Mouse (Mus musculus) adrenal gland, postnatal 36 days (tissue): Measurements from ENCODE around the gene Rpl10-ps3. TPM values are rescaled to one million over a fixed set of nuclear protein-coding genes. Genes with fewer than 3 reads are reported as not detected.

Source experiments
- DNase-seq, 2 experiments: peaks; one replicate each; pipeline ENCODE4 v3.0.0; 2021; ENCODE audit warnings: mixed read lengths in 1 of 2
- total RNA-seq, 2 experiments: library from RNA; stranded (reverse); gene quantifications; 2 replicates each; pipeline ENCODE4 v1.2.3; 2021

The Rpl10-ps3 gene
- total RNA-seq, 2 experiments from 2014 or later: 1,100 to 1,109 TPM

GRCm38 (mm10) chr9:50311036-50311545, 33.7 kb downstream of the Rpl10-ps3 start:
- no peak for DNase-seq

DNA sequence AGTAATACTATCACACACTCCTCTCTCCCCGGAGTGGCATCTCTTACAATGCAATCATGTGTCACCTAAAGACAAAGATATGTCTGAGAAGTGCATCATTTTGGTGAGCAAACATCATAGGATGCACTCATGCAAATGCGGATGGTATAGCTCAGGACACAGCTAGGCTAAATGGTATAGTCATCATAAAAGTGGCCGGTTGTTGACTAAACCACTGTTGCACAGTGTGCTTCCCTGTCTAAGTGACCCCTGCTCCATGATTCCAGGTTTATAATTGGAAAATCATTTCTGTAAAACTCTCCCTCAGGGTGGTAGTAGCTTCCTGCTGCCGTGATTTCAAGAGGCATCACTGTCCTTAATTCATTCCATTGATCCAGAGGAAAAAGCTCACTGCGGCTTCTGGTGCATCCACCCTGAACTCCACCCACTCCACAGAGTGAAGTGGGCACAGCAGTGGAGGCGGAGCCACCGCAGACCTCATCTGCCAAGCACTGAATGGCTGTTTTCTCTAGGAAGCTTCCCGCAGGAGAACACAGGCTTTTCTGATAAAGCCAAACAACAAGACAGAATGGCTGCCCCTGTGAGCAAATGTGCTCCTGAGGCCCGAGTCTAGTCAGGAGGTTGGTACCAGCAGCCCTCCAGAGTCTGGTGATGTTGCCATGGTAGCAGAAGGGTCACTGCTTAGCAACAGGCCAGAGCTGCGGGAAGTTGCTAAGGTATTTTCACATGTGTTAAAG, 38.9 kb downstream of the Rpl10-ps3 start:
- no peak for DNase-seq

GRCm38 (mm10) chr9:50305046-50305445, 39.7 kb downstream of the Rpl10-ps3 start:
- no peak for DNase-seq

GRCm38 (mm10) chr9:50304004-50304403, 40.8 kb downstream of the Rpl10-ps3 start:
- DNase-seq: no peak

DNA sequence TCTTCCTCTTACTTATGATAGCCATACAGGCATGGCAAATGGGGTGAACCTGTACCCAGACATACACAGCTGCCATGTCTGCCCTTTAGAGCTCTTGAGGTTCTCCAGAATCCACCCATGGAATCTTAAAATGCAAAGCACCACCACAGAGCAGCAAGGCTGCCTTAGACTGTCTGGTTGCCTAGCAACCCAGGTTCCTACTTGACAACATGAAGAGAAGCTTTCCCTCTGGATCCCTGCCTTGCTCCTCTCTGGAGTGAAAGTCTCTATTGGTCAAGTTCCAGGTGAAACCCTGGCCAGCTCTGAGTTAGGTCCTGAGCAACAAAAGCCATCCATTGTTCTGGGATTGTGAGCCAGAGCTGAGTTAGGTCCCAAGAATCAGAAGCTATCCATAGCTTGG, 43.0 kb downstream of the Rpl10-ps3 start:
- DNase-seq: no peak

DNA sequence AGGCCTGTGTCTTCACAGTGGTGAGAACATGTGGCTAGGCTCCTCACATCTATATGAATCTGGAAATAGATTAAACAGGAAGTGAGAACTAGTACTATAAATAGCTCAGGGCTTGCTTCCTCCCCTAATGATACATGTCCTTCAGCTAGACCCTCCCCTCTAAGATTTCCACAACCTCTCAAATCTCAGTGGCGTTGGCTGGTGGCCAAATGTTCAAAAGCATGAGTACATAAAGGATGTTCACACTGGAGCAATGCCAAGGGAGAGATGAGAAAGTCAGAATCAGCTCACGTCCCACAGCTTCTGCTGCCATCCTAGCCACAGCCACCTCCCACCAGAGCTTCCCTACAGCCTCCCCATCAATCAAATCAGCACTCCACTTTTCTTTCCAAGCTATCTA, 46.4 kb downstream of the Rpl10-ps3 start:
- DNase-seq: no peak

Other genes with a start within 250 kb of the Rpl10-ps3 start
- gene Plet1, start 149.6 kb upstream of the Rpl10-ps3 start, total RNA-seq: not detected
- gene Pts, start 183.8 kb upstream of the Rpl10-ps3 start, total RNA-seq: 10 to 100 TPM; 59.2 to 88.5 TPM
- 1 to 10 TPM; 4.3 to 5.5 TPM for gene Il18, start 209.9 kb upstream of the Rpl10-ps3 start, total RNA-seq
- gene Bco2, start 210.2 kb upstream of the Rpl10-ps3 start, total RNA-seq: 1 to 10 TPM; 2.7 to 5.7 TPM
- gene Tex12, start 216.4 kb upstream of the Rpl10-ps3 start, total RNA-seq: not detected